Mouse (Mus musculus) lung, embryonic 14.5 days (tissue): Measurements from ENCODE around the gene Trap1. TPM values are rescaled to one million over a fixed set of nuclear protein-coding genes. Genes with fewer than 3 reads are reported as not detected.
A peak's percentile ranks its signal among the peaks of the same experiment; 100 is the strongest.
"Not testable (repeated sequence)": the region's sequence is repeated elsewhere in the genome, so short reads cannot be mapped to it uniquely, and the experiment has no call there.

Experiments used
- ATAC-seq: fragments of 200-750 bp; cut with Nextera tagmentation; 2 replicates; pipeline ENCODE4 v1.8.0; 2017; ENCODE audit warnings: mild to moderate bottlenecking, moderate TSS enrichment, moderate library complexity; ENCODE audit not compliant: insufficient read depth
- DNase-seq: peaks from one replicate; pipeline ENCODE4 v3.0.0-alpha.2; 2015
- H3K27ac ChIP-seq: fragments of 300-500 bp; sonication (generic); 2 replicates; pipeline ENCODE4 v1.5.1; 2014; ENCODE audit warnings: low read depth, mild to moderate bottlenecking, moderate library complexity
- H3K27me3 ChIP-seq: fragments of 300-500 bp; sonication (generic); 2 replicates; pipeline ENCODE4 v1.6.1; 2014; ENCODE audit warnings: low read length, control low read depth; ENCODE audit not compliant: insufficient read depth
- H3K36me3 ChIP-seq: fragments of 300-500 bp; sonication (generic); 2 replicates; pipeline ENCODE4 v1.6.1; 2014; ENCODE audit warnings: control low read depth; ENCODE audit not compliant: insufficient read depth
- H3K4me1 ChIP-seq: fragments of 300-500 bp; sonication (generic); 2 replicates; pipeline ENCODE4 v1.6.1; 2014; ENCODE audit warnings: antibody characterized with exemption, control low read depth; ENCODE audit not compliant: insufficient read depth
- H3K4me2 ChIP-seq: fragments of 300-500 bp; sonication (generic); 2 replicates; pipeline ENCODE4 v1.6.1; 2014; ENCODE audit warnings: mild to moderate bottlenecking
- H3K4me3 ChIP-seq: fragments of 300-500 bp; sonication (generic); 2 replicates; pipeline ENCODE4 v1.5.1; 2014; ENCODE audit warnings: low read depth, low read length
- H3K9ac ChIP-seq: fragments of 300-500 bp; sonication (generic); 2 replicates; pipeline ENCODE4 v1.6.1; 2014
- H3K9me3 ChIP-seq: fragments of 300-500 bp; sonication (generic); 2 replicates; pipeline ENCODE4 v1.6.1; 2016; ENCODE audit warnings: low read depth, low read length, control low read depth
- CTCF ChIP-seq: IDR thresholded peaks from 2 replicates; pipeline ENCODE4 v1.5.1; 2016; ENCODE audit warnings: antibody characterized with exemption, low read depth
- WGBS: fragments of 180-500 bp; shearing (Covaris S2); extraction: QIAGEN DNeasy Blood & Tissue Kit; methylation state at CpG from one replicate; pipeline ENCODE4 v1.1.7; 2014; 5-methylcytosine and 5-hydroxymethylcytosine counted together
- polyA plus RNA-seq: library from polyadenylated mRNA; unstranded; fragments of >200 nt; fragmentation: Nextera tagmentation; extraction: Ambion mirVana; gene quantifications from 2 replicates; pipeline ENCODE4 v1.2.1, GENCODE M21; 2014

The Trap1 gene
- polyA plus RNA-seq, 1 experiment from 2014 or later: 97.2 TPM

- H3K4me2 ChIP-seq: no peak overlapping the region
- H3K4me1 ChIP-seq: no peaks in the 10 kb centered on the region
- no peak overlapping the region for H3K4me3 ChIP-seq
- ATAC-seq: no peak
- no peaks in the 10 kb centered on the region for H3K9me3 ChIP-seq
- H3K27ac ChIP-seq: no peak overlapping the region
- TF ChIP-seq CTCF: no peak
- H3K36me3 ChIP-seq: peaks cover 86% of the 10 kb centered on the region
- DNase-seq: no peak
- no peak overlapping the region for H3K9ac ChIP-seq
- no peaks in the 10 kb centered on the region for H3K27me3 ChIP-seq
- WGBS: 90% methylated on average over 9 of the region's 9 CpGs
Observed at GRCm38 (mm10) chr16:4085851-4086387, 8.3 kb upstream of the Trap1 start.

- TF ChIP-seq CTCF: no peak
- no peak for DNase-seq
Observed at GRCm38 (mm10) chr16:4085051-4085450, 7.4 kb upstream of the Trap1 start.

GRCm38 (mm10) chr16:4080419-4080818 is 2.8 kb upstream of the Trap1 start:
- H3K4me1 ChIP-seq, H3K4me3 ChIP-seq, ATAC-seq, H3K27ac ChIP-seq, DNase-seq, H3K4me2 ChIP-seq, H3K9me3 ChIP-seq, H3K27me3 ChIP-seq, H3K9ac ChIP-seq: not testable (repeated sequence)
- peaks cover 32% of the 10 kb centered on the region for H3K36me3 ChIP-seq
- 65% methylated on average over 3 of the region's 3 CpGs for WGBS

More at GRCm38 (mm10) chr16:4085051-4085450, 7.4 kb upstream of the Trap1 start:
- no peaks in the 10 kb centered on the region for H3K4me1 ChIP-seq
- no peak overlapping the region for H3K27ac ChIP-seq
- H3K9ac ChIP-seq: no peak overlapping the region
- peaks cover 78% of the 10 kb centered on the region for H3K36me3 ChIP-seq
- WGBS: 93% methylated on average over 7 of the region's 7 CpGs
- no peak for ATAC-seq
- H3K4me2 ChIP-seq: no peak overlapping the region
- no peaks in the 10 kb centered on the region for H3K27me3 ChIP-seq
- H3K4me3 ChIP-seq: no peak overlapping the region
- no peaks in the 10 kb centered on the region for H3K9me3 ChIP-seq

GRCm38 (mm10) chr16:4079656-4080055 is 2.0 kb upstream of the Trap1 start:
- no peaks in the 10 kb centered on the region for H3K27me3 ChIP-seq
- peaks cover 24% of the 10 kb centered on the region for H3K36me3 ChIP-seq
- no peak overlapping the region for H3K4me2 ChIP-seq
- no peaks in the 10 kb centered on the region for H3K9me3 ChIP-seq
- ATAC-seq (no peak), DNase-seq (no peak)
- H3K9ac ChIP-seq: no peak overlapping the region
- 65% methylated on average over 1 of the region's 1 CpGs for WGBS
- no peak overlapping the region for H3K4me3 ChIP-seq
- H3K27ac ChIP-seq: no peak overlapping the region
- TF ChIP-seq CTCF: no peak
- 0 out of 2 replicates have a peak, but pooled peaks cover 2% of the 10 kb centered on the region for H3K4me1 ChIP-seq

GRCm38 (mm10) chr16:4078302-4078701 is 675 bp upstream of the Trap1 start:
- H3K4me1 ChIP-seq: not testable (repeated sequence)

GRCm38 (mm10) chr16:4074836-4075235 is 2.8 kb downstream of the Trap1 start:
- no peak overlapping the region for H3K9ac ChIP-seq
- H3K4me1 ChIP-seq: 0 out of 2 replicates have a peak, but pooled peaks cover 2% of the 10 kb centered on the region
- H3K27ac ChIP-seq: no peak overlapping the region
- 64% methylated on average over 3 of the region's 3 CpGs for WGBS
- no peak for TF ChIP-seq CTCF
- H3K36me3 ChIP-seq: no peaks in the 10 kb centered on the region
- H3K27me3 ChIP-seq: no peaks in the 10 kb centered on the region
- H3K9me3 ChIP-seq: no peaks in the 10 kb centered on the region
- H3K4me2 ChIP-seq: no peak overlapping the region
- no peak for ATAC-seq
- DNase-seq: no peak
- no peak overlapping the region for H3K4me3 ChIP-seq

More at GRCm38 (mm10) chr16:4078302-4078701, 675 bp upstream of the Trap1 start:
- not testable (repeated sequence) for ATAC-seq, DNase-seq, H3K9ac ChIP-seq, H3K27me3 ChIP-seq, H3K9me3 ChIP-seq, H3K27ac ChIP-seq
- H3K4me3 ChIP-seq: peak overlapping the region; percentile 84
- 68% methylated on average over 10 of the region's 10 CpGs for WGBS
- H3K4me2 ChIP-seq: peak overlapping the region; percentile 69
- H3K36me3 ChIP-seq: peaks cover 15% of the 10 kb centered on the region

GRCm38 (mm10) chr16:4074297-4074696 is 3.3 kb downstream of the Trap1 start:
- DNase-seq (no peak), ATAC-seq (no peak)
- Histone ChIP-seq H3K27ac (no peak overlapping the region), H3K4me2 (no peak overlapping the region), H3K27me3 (no peaks in the 10 kb centered on the region), H3K4me3 (no peak overlapping the region), H3K36me3 (no peaks in the 10 kb centered on the region), H3K4me1 (0 out of 2 replicates have a peak, but pooled peaks cover 2% of the 10 kb centered on the region), H3K9ac (no peak overlapping the region), H3K9me3 (no peaks in the 10 kb centered on the region)
- WGBS: 62% methylated on average over 6 of the region's 6 CpGs
- peak; percentile 27 for TF ChIP-seq CTCF

- TF ChIP-seq CTCF: peak; percentile 78
- no peaks in the 10 kb centered on the region for H3K9me3 ChIP-seq
- H3K27ac ChIP-seq: no peak overlapping the region
- peak; percentile 44; the same call in 1 of the 2 replicates for ATAC-seq
- 45% methylated on average over 8 of the region's 8 CpGs for WGBS
- H3K36me3 ChIP-seq: peaks cover 48% of the 10 kb centered on the region
- no peak overlapping the region for H3K9ac ChIP-seq
- peak; percentile 70 for DNase-seq
- no peaks in the 10 kb centered on the region for H3K4me1 ChIP-seq
- H3K4me3 ChIP-seq: no peak overlapping the region
- no peak overlapping the region for H3K4me2 ChIP-seq
- no peaks in the 10 kb centered on the region for H3K27me3 ChIP-seq
Observed at GRCm38 (mm10) chr16:4068588-4068987, 9.0 kb downstream of the Trap1 start.
